Mouse (Mus musculus): ENCODE measurements around the gene Serp2. TPM values are rescaled to one million over a fixed set of nuclear protein-coding genes. Genes with fewer than 3 reads are reported as not detected.
A peak's percentile ranks its signal among the peaks of the same experiment; 100 is the strongest.

The Serp2 gene
- not detected in 2 replicates for polyA plus RNA-seq (2012; ENCODE audit: insufficient read depth, insufficient read length, low replicate concordance, missing spikeins)

DNA sequence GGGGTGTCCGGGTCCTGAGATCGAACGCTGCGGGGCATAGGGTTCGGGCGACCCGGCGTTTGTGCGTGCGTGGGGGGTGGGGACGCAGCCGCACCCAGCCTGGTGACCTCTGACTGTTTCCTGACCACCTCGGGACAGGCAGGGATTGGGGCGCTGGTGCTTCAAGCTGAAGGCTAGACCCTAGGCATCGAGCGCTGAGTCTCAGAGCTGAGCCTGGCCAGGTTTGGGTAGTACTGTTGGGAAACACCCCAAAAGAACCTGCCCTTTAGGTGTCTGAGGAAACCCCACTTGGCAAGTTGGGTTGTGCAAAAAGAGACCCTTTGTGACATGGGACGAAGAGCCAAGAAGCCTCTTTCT, at the start of gene Serp2:
TSS of gene Serp2 (minus strand) at position 38 of the 357 bp plus-strand sequence.
- WGBS, result 9% methylated on average over 17 of the region's 17 CpGs
- Histone ChIP-seq H3K4me1 (ENCODE audit: control insufficient read depth, insufficient read depth, low read length) (peaks cover 8% of the 10 kb centered on the region), H3K27ac (ENCODE audit: insufficient read depth, low read depth, low read length) (peak within 1 kb of the TSS; percentile 93), H3K4me3 (ENCODE audit: insufficient read depth, low read depth, low read length) (peak within 1 kb of the TSS; percentile 91)
- no peak for TF ChIP-seq CTCF (IDR thresholded peaks at IDR 0.05; ENCODE audit: insufficient read depth, low read depth, low read length)
- TF ChIP-seq POLR2A (IDR thresholded peaks at IDR 0.05; ENCODE audit: insufficient read depth, low read depth, low read length), result no peak

- Histone ChIP-seq H3K4me3 (ENCODE audit: insufficient read depth, low read depth, low read length) (no peak overlapping the region), H3K27ac (ENCODE audit: insufficient read depth, low read depth, low read length) (peak overlapping the region; percentile 63), H3K4me1 (ENCODE audit: control insufficient read depth, insufficient read depth, low read length) (peaks cover 15% of the 10 kb centered on the region)
- WGBS, result 31% methylated on average over 13 of the region's 13 CpGs
- TF ChIP-seq CTCF (IDR thresholded peaks at IDR 0.05; ENCODE audit: insufficient read depth, low read depth, low read length) (no peak), POLR2A (IDR thresholded peaks at IDR 0.05; ENCODE audit: insufficient read depth, low read depth, low read length) (no peak)
These were observed 49.3 kb upstream of the Serp2 start for GRCm38 (mm10) chr14:76605931-76606534.

DNA sequence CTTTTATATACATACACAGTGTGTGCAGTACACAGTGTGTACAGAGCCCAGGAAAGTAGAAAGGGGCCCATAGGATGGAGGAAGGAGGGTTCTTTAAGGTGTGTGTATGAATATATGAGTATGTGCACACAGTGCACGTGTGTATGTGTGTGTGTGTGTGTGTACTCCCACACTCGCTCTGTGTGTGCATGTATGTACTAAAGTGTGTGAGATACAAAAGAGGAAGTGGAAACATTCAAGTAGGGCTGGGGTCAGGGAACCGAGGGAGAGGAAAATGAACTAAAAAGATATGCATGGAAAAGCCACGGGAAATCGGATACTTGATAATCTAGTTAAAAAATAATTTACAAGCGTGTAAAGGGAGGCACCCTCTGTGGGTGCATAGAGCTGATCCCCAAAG, 47.3 kb upstream of the Serp2 start:
- H3K27ac ChIP-seq (ENCODE audit: insufficient read depth, low read depth, low read length), result no peak overlapping the region
- no peak for TF ChIP-seq CTCF (IDR thresholded peaks at IDR 0.05; ENCODE audit: insufficient read depth, low read depth, low read length)
- TF ChIP-seq POLR2A (IDR thresholded peaks at IDR 0.05; ENCODE audit: insufficient read depth, low read depth, low read length), result no peak
- 91% methylated on average over 6 of the region's 6 CpGs for WGBS
- H3K4me3 ChIP-seq (ENCODE audit: insufficient read depth, low read depth, low read length), result no peak overlapping the region
- peaks cover 15% of the 10 kb centered on the region for H3K4me1 ChIP-seq (ENCODE audit: control insufficient read depth, insufficient read depth, low read length)

DNA sequence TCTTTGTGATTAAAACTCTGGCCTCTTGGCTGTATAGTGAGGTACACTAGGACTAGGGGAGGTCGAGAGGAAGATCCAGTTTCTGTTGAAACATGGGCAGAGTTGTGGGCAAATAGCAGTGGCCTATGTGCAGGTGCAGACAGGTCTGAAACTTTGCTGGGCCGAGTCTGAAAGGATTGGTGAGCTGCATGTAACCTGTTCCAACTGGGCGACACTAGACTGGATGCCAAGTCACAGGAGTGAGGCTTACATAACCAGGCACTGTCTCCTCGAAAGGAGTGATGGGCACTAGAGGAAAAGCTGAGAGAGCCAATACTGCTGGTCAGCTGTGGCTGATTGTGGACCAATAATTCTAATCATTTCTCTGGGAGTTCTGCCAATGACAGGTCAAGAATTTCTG, 45.0 kb upstream of the Serp2 start:
- TF ChIP-seq CTCF (IDR thresholded peaks at IDR 0.05; ENCODE audit: insufficient read depth, low read depth, low read length), result no peak
- H3K27ac ChIP-seq (ENCODE audit: insufficient read depth, low read depth, low read length), result no peak overlapping the region
- 93% methylated on average over 4 of the region's 4 CpGs for WGBS
- peaks cover 21% of the 10 kb centered on the region for H3K4me1 ChIP-seq (ENCODE audit: control insufficient read depth, insufficient read depth, low read length)
- H3K4me3 ChIP-seq (ENCODE audit: insufficient read depth, low read depth, low read length), result no peak overlapping the region

DNA sequence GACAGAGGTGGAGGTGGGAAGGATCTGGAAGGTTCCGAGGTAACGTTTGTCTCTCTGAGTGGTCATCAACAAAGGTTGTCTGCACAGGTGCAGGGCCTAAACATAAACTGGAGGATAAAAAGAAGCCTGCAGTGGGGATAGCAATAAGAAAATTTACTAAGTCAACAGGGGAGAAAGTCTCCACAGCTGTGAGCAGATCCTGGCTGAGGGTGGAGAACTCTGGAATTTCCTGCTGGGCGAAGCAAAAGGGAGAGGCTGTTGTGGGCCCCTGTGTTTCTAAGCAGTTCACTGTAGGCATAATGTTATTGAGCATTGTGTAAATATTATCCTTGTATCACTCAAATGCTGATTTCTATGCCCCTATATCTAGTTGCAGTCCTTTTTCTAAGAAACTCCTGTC, 43.7 kb upstream of the Serp2 start:
- WGBS, result 79% methylated on average over 3 of the region's 3 CpGs

GRCm38 (mm10) chr14:76599706-76600105, 43.0 kb upstream of the Serp2 start:
- Histone ChIP-seq H3K4me3 (ENCODE audit: insufficient read depth, low read depth, low read length) (no peak overlapping the region), H3K27ac (ENCODE audit: insufficient read depth, low read depth, low read length) (no peak overlapping the region), H3K4me1 (ENCODE audit: control insufficient read depth, insufficient read depth, low read length) (peaks cover 16% of the 10 kb centered on the region)
- no peak for TF ChIP-seq POLR2A (IDR thresholded peaks at IDR 0.05; ENCODE audit: insufficient read depth, low read depth, low read length)
- TF ChIP-seq CTCF (IDR thresholded peaks at IDR 0.05; ENCODE audit: insufficient read depth, low read depth, low read length), result no peak
- 36% methylated on average over 4 of the region's 4 CpGs for whole genome bisulfite sequencing

More for the DNA sequence above, 43.7 kb upstream of the Serp2 start:
- H3K4me3 ChIP-seq (ENCODE audit: insufficient read depth, low read depth, low read length), result no peak overlapping the region
- H3K4me1 ChIP-seq (ENCODE audit: control insufficient read depth, insufficient read depth, low read length), result peaks cover 17% of the 10 kb centered on the region
- H3K27ac ChIP-seq (ENCODE audit: insufficient read depth, low read depth, low read length), result no peak overlapping the region
- TF ChIP-seq CTCF (IDR thresholded peaks at IDR 0.05; ENCODE audit: insufficient read depth, low read depth, low read length), result no peak
- no peak for TF ChIP-seq POLR2A (IDR thresholded peaks at IDR 0.05; ENCODE audit: insufficient read depth, low read depth, low read length)

DNA sequence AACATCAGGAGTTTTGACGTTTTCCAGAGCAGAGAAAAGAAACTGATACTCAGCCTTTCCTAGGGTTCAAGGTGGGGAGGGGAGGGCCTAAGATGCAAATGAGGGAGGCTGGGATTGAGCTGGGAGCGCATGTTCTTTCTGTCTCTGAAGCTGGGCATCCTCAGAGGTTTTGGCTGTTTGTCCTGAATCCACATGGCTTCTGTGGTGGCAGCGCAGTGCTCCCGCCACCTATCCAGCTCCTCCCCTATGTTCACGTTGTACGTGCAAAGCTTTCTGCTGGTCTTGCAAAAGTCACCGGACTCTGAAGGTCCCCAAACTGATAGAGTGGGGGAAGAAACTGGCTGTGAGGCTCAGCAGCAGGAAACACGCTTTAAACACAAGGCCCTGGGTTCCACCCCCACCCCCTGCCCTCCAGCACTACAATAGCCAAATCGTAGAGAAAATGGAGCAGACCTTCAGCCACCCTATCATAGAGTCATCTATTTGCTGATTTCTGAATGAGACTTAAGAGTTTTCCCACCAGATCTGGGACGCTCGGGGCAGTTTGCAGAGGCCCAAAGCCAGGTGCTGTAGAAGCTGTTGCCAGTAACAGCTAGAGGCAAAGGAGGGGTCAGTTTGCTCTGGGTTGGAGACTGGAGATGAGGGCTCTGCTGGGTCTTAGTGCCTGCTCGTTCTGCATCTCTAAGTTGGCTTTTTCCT, 42.0 kb upstream of the Serp2 start:
- no peak for TF ChIP-seq POLR2A (IDR thresholded peaks at IDR 0.05; ENCODE audit: insufficient read depth, low read depth, low read length)
- no peak for TF ChIP-seq CTCF (IDR thresholded peaks at IDR 0.05; ENCODE audit: insufficient read depth, low read depth, low read length)
- Histone ChIP-seq H3K4me1 (ENCODE audit: control insufficient read depth, insufficient read depth, low read length) (peaks cover 16% of the 10 kb centered on the region), H3K4me3 (ENCODE audit: insufficient read depth, low read depth, low read length) (peak overlapping the region; percentile 38), H3K27ac (ENCODE audit: insufficient read depth, low read depth, low read length) (no peak overlapping the region)
- 15% methylated on average over 12 of the region's 12 CpGs for WGBS

DNA sequence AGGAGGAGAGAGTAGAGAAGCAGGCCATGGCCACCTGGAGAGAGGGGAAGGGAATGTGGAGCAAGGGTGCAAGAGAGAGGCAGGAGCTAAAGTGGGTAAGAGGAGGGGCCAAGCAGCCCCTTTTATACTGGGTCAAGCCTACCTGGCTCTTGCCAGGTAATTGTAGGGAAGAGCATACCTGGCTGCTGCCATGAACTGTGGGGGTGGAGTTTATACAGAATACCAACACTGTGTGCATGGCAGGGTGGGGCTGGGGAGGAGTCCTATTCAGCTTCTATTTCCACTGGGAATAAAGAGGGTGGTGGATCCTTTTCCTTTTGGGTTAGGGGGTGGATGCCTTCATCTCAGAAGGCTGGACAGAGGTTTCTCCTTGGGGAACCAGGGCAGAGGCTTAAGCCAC, 41.1 kb upstream of the Serp2 start:
- no peak overlapping the region for H3K27ac ChIP-seq (ENCODE audit: insufficient read depth, low read depth, low read length)
- no peak overlapping the region for H3K4me3 ChIP-seq (ENCODE audit: insufficient read depth, low read depth, low read length)
- TF ChIP-seq POLR2A (IDR thresholded peaks at IDR 0.05; ENCODE audit: insufficient read depth, low read depth, low read length), result no peak
- TF ChIP-seq CTCF (IDR thresholded peaks at IDR 0.05; ENCODE audit: insufficient read depth, low read depth, low read length), result no peak
- peaks cover 16% of the 10 kb centered on the region for H3K4me1 ChIP-seq (ENCODE audit: control insufficient read depth, insufficient read depth, low read length)

- 57% methylated on average over 9 of the region's 9 CpGs for WGBS
- TF ChIP-seq POLR2A (IDR thresholded peaks at IDR 0.05; ENCODE audit: insufficient read depth, low read depth, low read length) (no peak), CTCF (IDR thresholded peaks at IDR 0.05; ENCODE audit: insufficient read depth, low read depth, low read length) (no peak)
- Histone ChIP-seq H3K4me1 (ENCODE audit: control insufficient read depth, insufficient read depth, low read length) (peaks cover 16% of the 10 kb centered on the region), H3K27ac (ENCODE audit: insufficient read depth, low read depth, low read length) (no peak overlapping the region), H3K4me3 (ENCODE audit: insufficient read depth, low read depth, low read length) (no peak overlapping the region)
These were observed 38.6 kb upstream of the Serp2 start for GRCm38 (mm10) chr14:76595048-76595859.

Measured in olfactory bulb, adult 2 months (tissue).